Mouse (Mus musculus): ENCODE measurements around the gene Olfr111. TPM values are rescaled to one million over a fixed set of nuclear protein-coding genes. Genes with fewer than 3 reads are reported as not detected.
"Not testable (repeated sequence)": the region's sequence is repeated elsewhere in the genome, so short reads cannot be mapped to it uniquely, and the experiment has no call there.

Olfr111 gene
- polyA plus RNA-seq (2012; ENCODE audit: insufficient read depth, insufficient read length, missing spikeins) = 4.6 and 5.8 TPM in 2 replicates

GRCm38 (mm10) chr17:37507730-37508129 lies at the start of gene Olfr111:
Gene Olfr111 (plus strand): TSS chr17:37508030.
- Histone ChIP-seq H3K4me1 (ENCODE audit: control insufficient read depth, insufficient read depth, low read length) (no peaks in the 10 kb centered on the region), H3K27ac (ENCODE audit: insufficient read depth, low read depth, low read length) (no peak within 1 kb of the TSS), H3K4me3 (ENCODE audit: insufficient read depth, low read length) (no peak within 1 kb of the TSS)
- TF ChIP-seq POLR2A (IDR thresholded peaks at IDR 0.05; ENCODE audit: borderline replicate concordance, low read depth, low read length) = no peak
- no peak for TF ChIP-seq CTCF (IDR thresholded peaks at IDR 0.05; ENCODE audit: low read depth, low read length)

- Histone ChIP-seq H3K4me1 (ENCODE audit: control insufficient read depth, insufficient read depth, low read length) (0 out of 2 replicates have a peak, but pooled peaks cover 2% of the 10 kb centered on the region), H3K27ac (ENCODE audit: insufficient read depth, low read depth, low read length) (no peak within 1 kb of the TSS), H3K4me3 (ENCODE audit: insufficient read depth, low read length) (no peak within 1 kb of the TSS)
- no peak for TF ChIP-seq POLR2A (IDR thresholded peaks at IDR 0.05; ENCODE audit: borderline replicate concordance, low read depth, low read length)
- no peak for TF ChIP-seq CTCF (IDR thresholded peaks at IDR 0.05; ENCODE audit: low read depth, low read length)
These were observed 49.2 kb upstream of the Olfr111 start, which contains the start of gene Olfr109 for GRCm38 (mm10) chr17:37458616-37459015. Gene Olfr109 (plus strand): TSS chr17:37458916.

DNA sequence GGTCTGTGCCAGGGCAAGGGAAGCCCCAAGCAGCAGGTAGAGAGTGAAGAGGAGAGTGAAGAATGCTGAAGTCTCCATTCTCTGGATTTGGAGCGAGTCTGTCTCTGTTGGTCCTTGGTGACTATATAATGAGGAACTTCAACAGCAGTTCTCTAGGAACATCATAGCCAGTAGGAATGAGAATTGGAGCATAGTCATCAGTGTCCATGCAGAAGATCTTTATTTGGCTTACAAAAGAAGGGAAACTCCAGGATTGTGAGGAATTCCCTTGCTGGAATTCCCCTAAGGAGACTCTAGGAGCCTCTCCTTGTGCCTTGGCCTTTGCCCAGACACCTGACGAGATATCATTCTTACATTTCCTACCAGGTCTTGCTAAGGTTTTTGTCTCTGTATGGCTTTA lies 24.4 kb upstream of the Olfr111 start, which contains the start of gene H2-M2:
H2-M2 (minus strand) TSS at position 101 of the 400 bp plus-strand sequence.
- no peak within 1 kb of the TSS for H3K27ac ChIP-seq (ENCODE audit: insufficient read depth, low read depth, low read length)
- TF ChIP-seq POLR2A (IDR thresholded peaks at IDR 0.05; ENCODE audit: borderline replicate concordance, low read depth, low read length) = no peak
- no peak for TF ChIP-seq CTCF (IDR thresholded peaks at IDR 0.05; ENCODE audit: low read depth, low read length)
- peaks cover 8% of the 10 kb centered on the region for H3K4me1 ChIP-seq (ENCODE audit: control insufficient read depth, insufficient read depth, low read length)
- no peak within 1 kb of the TSS for H3K4me3 ChIP-seq (ENCODE audit: insufficient read depth, low read length)

DNA sequence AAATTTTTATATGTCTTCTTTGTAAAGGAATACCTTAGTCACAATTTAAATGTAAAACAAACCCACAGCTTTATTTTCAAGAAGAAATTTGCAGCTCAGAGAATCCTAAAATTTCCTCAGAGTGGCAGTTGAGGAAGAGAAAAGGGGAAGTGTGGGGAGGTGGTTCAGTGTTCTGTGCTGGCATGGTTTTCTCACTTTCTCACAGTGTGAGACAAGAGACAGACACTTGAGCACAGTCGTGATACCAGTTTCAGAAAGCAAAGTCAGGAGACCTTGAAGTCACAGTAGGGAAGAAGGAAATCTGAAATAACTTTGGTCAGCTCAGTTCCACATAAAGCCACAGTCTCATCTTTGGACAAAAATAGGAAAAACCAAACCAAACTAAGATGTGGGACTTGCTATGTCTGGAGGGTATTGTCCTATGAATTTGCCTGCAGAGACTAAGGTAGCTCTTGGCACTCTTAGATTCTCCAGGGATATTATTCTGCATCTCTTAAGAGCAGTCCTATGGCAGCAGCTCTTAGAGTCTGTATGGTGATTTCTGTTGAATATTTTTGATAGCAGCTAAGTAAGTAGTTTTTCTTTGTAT lies 15.8 kb upstream of the Olfr111 start, which contains the start of gene Olfr110:
Olfr110 (plus strand) TSS at position 539 of the 589 bp plus-strand sequence.
- no peak for TF ChIP-seq CTCF (IDR thresholded peaks at IDR 0.05; ENCODE audit: low read depth, low read length)
- no peak for TF ChIP-seq POLR2A (IDR thresholded peaks at IDR 0.05; ENCODE audit: borderline replicate concordance, low read depth, low read length)

DNA sequence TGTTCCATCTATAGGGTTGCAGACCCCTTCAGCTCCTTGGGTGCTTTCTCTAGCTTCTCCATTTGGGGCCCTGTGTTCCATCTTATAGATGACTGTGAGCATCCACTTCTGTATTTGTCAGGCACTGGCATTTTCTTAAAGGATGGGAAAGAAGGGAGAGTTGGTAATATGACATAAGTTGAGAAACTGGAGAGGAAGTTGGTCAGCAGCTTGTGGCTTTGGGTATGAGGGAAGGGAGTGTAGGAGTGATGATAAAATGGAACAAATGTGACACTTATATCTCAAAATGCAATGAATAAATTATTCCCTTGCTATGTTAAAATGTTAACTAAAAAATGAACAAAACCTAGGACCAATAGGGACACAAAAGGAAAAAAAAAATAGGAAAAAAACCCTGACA lies 16.8 kb downstream of the Olfr111 start:
- H3K4me3 ChIP-seq (ENCODE audit: insufficient read depth, low read length) = not testable (repeated sequence)
- H3K4me1 ChIP-seq (ENCODE audit: control insufficient read depth, insufficient read depth, low read length) = peaks cover 19% of the 10 kb centered on the region
- peak overlapping the region; percentile 100 for H3K27ac ChIP-seq (ENCODE audit: insufficient read depth, low read depth, low read length)

More for the DNA sequence above, 15.8 kb upstream of the Olfr111 start, which contains the start of gene Olfr110:
- no peak within 1 kb of the TSS for H3K4me3 ChIP-seq (ENCODE audit: insufficient read depth, low read length)
- peak within 1 kb of the TSS; percentile 75 for H3K27ac ChIP-seq (ENCODE audit: insufficient read depth, low read depth, low read length)
- peaks cover 10% of the 10 kb centered on the region for H3K4me1 ChIP-seq (ENCODE audit: control insufficient read depth, insufficient read depth, low read length)

DNA sequence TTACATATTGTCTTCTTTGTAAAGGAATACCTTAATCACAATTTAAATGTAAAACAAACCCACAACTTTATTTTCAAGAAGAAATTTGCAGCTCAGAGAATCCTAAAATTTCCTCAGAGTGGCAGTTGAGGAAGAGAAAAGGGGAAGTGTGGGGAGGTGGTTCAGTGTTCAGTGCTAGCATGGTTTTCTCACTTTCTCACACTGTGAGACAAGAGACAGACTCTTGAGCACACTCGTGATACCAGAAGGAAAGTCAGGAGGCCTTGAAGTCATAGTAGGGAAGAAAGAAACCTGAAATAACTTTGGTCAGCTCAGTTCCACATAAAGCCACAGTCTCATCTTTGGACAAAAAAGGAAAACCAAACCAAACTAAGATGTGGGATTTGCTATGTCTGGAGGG lies 17.6 kb downstream of the Olfr111 start:
- peaks cover 19% of the 10 kb centered on the region for H3K4me1 ChIP-seq (ENCODE audit: control insufficient read depth, insufficient read depth, low read length)
- peak overlapping the region; percentile 46 for H3K4me3 ChIP-seq (ENCODE audit: insufficient read depth, low read length)
- H3K27ac ChIP-seq (ENCODE audit: insufficient read depth, low read depth, low read length) = peak overlapping the region; percentile 100

GRCm38 (mm10) chr17:37535173-37535572 lies 27.3 kb downstream of the Olfr111 start:
- TF ChIP-seq CTCF (IDR thresholded peaks at IDR 0.05; ENCODE audit: low read depth, low read length) = no peak
- TF ChIP-seq POLR2A (IDR thresholded peaks at IDR 0.05; ENCODE audit: borderline replicate concordance, low read depth, low read length) = no peak
- Histone ChIP-seq H3K4me3 (ENCODE audit: insufficient read depth, low read length) (no peak overlapping the region), H3K4me1 (ENCODE audit: control insufficient read depth, insufficient read depth, low read length) (peaks cover 20% of the 10 kb centered on the region), H3K27ac (ENCODE audit: insufficient read depth, low read depth, low read length) (no peak overlapping the region)

GRCm38 (mm10) chr17:37538416-37538815 lies 30.6 kb downstream of the Olfr111 start:
- peak overlapping the region; percentile 100 for H3K27ac ChIP-seq (ENCODE audit: insufficient read depth, low read depth, low read length)
- not testable (repeated sequence) for H3K4me3 ChIP-seq (ENCODE audit: insufficient read depth, low read length)
- peaks cover 28% of the 10 kb centered on the region for H3K4me1 ChIP-seq (ENCODE audit: control insufficient read depth, insufficient read depth, low read length)

DNA sequence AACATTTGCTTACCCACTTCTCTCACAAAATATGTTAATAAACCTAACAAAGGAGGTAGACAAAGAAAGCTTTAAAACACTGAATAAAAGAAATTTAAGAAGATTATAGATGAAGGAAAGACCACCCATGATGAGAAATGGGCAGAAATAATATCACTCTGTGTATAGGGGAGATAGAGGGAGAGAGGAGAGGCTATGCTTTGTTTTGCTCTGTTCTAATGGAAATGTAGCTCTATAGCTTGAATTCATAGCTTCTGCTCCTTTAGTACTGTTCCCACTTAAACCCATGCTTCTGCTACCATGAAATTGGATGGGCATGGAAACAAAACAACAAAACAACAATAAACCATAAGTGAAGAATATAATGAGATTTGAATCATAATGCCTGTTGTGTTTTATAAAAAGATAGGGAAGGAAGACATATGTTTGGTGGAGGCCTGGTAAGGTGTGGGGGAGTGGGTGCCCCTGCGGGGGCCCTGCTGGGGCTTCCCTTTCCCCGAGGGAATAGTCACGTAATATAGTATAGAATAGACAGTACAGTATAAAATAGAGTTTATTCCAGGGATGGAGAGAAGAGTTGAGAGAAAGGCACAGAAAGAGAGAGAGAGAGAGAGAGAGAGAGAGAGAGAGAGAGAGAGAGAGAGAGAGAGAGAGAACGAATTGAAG lies 33.8 kb downstream of the Olfr111 start:
- 0 out of 2 replicates have a peak overlapping the region, but pooled peaks have one; percentile 5 for H3K27ac ChIP-seq (ENCODE audit: insufficient read depth, low read depth, low read length)
- H3K4me3 ChIP-seq (ENCODE audit: insufficient read depth, low read length) = no peak overlapping the region
- TF ChIP-seq POLR2A (IDR thresholded peaks at IDR 0.05; ENCODE audit: borderline replicate concordance, low read depth, low read length) (no peak), CTCF (IDR thresholded peaks at IDR 0.05; ENCODE audit: low read depth, low read length) (no peak)
- peaks cover 25% of the 10 kb centered on the region for H3K4me1 ChIP-seq (ENCODE audit: control insufficient read depth, insufficient read depth, low read length)

DNA sequence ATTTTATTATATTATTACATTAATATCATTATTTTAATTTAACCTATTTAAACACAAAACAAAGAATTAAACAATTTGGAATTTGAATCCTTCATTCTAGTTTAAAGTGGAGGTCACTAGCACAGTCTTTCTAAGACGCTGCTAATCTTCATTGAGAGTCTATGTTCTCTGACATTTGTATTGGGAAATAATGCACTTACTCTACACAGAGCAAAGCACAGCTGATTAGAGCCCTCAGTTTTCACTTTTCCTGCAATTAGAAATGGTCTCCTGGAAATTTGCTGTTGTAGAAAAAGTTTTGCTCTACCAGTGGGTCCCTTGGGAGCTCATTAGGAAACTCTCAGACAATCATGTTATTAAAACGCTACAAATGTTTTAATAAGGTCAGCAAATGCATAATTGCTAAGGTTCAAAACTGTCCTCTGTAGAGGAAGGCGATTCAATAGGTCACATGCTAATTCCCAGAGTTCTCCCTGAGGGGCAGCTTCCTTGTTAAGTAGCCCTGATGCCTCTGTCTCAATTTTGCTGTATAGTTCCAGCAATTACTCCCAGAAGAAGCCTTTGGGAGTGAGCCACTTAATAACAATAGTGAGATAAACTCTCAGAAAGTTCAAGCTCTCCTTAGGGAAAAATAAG lies 36.1 kb downstream of the Olfr111 start:
- Histone ChIP-seq H3K4me3 (ENCODE audit: insufficient read depth, low read length) (no peak overlapping the region), H3K4me1 (ENCODE audit: control insufficient read depth, insufficient read depth, low read length) (peaks cover 15% of the 10 kb centered on the region), H3K27ac (ENCODE audit: insufficient read depth, low read depth, low read length) (no peak overlapping the region)
- TF ChIP-seq POLR2A (IDR thresholded peaks at IDR 0.05; ENCODE audit: borderline replicate concordance, low read depth, low read length) (no peak), CTCF (IDR thresholded peaks at IDR 0.05; ENCODE audit: low read depth, low read length) (no peak)
